Mouse (Mus musculus) layer of hippocampus, postnatal 10 days (tissue): ENCODE measurements around the gene Cass4. TPM values are rescaled to one million over a fixed set of nuclear protein-coding genes. Genes with fewer than 3 reads are reported as not detected.

Experiments
- DNase-seq, 2 experiments: peaks; one replicate each; pipeline ENCODE4 v3.0.0; 2021; ENCODE audit warnings: low spot score in 2 of 2
- total RNA-seq, 2 experiments: library from RNA; stranded (reverse); gene quantifications; 2 replicates each; pipeline ENCODE4 v1.2.3; 2021

Gene Cass4
- total RNA-seq, 2 experiments from 2014 or later = 0.41 to 0.47 TPM

DNA sequence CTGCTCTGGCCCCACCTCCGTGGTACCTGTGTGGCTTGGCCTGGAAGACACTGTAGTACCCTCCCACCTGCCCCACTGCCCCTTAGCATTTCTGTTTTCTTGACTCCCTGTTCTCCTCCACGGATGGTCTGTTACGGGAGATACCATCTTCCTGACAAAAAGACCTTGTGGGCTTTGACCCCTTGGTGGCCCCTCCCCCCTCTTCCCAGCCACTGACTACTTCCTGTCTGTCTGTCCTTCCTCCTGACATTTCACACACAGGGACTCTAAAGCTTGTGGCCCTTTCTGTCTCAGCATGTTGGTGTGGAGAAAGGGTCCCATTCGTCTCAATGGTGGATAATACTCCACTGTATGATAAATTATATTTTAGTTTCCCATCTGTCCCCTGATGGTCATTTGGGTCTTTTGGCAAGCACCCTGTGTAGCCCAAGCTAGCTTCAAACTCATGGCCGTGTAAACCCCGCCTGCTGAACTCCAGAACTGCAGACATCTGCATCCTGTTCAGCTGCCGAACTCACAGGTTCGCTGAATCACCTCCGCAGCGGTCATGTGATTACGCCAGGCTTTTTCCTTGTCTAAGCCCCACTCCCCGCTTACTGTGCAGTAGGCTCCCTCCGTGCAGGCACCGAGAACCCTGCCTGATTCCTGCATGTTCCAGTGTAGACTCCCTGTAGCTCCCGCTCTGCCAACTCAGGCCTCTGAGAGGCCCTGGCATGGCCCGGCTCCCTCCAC lies 88.2 kb downstream of the Cass4 start:
- DNase-seq = no peak

Other genes starting within 250 kb of the Cass4 start
- under 1 TPM; 0.29 to 0.39 TPM for gene Mc3r, start 145.3 kb upstream of the Cass4 start, total RNA-seq
- 10 to 100 TPM; 26.2 to 27.4 TPM for gene Fam210b, start 48.2 kb upstream of the Cass4 start, total RNA-seq
- gene Aurka, start 23.3 kb upstream of the Cass4 start, total RNA-seq = 1 to 10 TPM; 4.5 to 5.3 TPM
- gene Cstf1, start 23.1 kb upstream of the Cass4 start, total RNA-seq = 10 to 100 TPM; 23.7 to 24.2 TPM
- gene Rtf2, start 46.8 kb downstream of the Cass4 start, total RNA-seq = 10 to 100 TPM; 58.4 to 59.6 TPM
- gene Gcnt7, start 64.8 kb downstream of the Cass4 start, total RNA-seq = not detected
- not detected for gene Fam209, start 78.7 kb downstream of the Cass4 start, total RNA-seq
- 1 to 10 TPM; 1.6 to 1.9 TPM for gene Tfap2c, start 155.8 kb downstream of the Cass4 start, total RNA-seq